ENCODE assay signal across 12 mouse cellular contexts in genomic region chr5:150207596-150207995, GRCm38 (mm10).
DNase-seq lines count a peak whose midpoint lies in the region; ATAC-seq and TF ChIP-seq lines count a peak whose summit lies in the region.
"Had no signal": no experiment of that assay in that cellular context is flagged by ENCODE, and none has a peak within 500 bp of the region (broad histone marks: within the 10 kb centered on the region; RNA-seq: fewer than 3 reads in every experiment).

No protein-coding gene starts in this region.

- no peaks in the 10 kb centered on the region for H3K9me3 ChIP-seq in kidney, embryonic 16.5 days (ENCODE audit: low read length)
- H3K9me3 ChIP-seq in intestine, embryonic 15.5 days: no peaks in the 10 kb centered on the region
- no peaks in the 10 kb centered on the region for H3K9me3 ChIP-seq in midbrain, embryonic 16.5 days (replicated peaks; ENCODE audit: control insufficient read depth, low read length, poor library complexity, severe bottlenecking)

- intact Hi-C loops in heart, postnatal 14 days (cut with DNase I): no loop called here

- H3K27me3 ChIP-seq in kidney, embryonic 16.5 days (ENCODE audit: insufficient read depth, low read length): no peaks in the 10 kb centered on the region
- no peaks in the 10 kb centered on the region for H3K27me3 ChIP-seq in kidney, adult 2 months (replicated peaks; ENCODE audit: control insufficient read depth, insufficient read depth, low read length)
- no peaks in the 10 kb centered on the region for H3K27me3 ChIP-seq in intestine, embryonic 15.5 days (replicated peaks)
- H3K27me3 ChIP-seq in midbrain, embryonic 16.5 days (ENCODE audit: control insufficient read depth, insufficient read depth, low read depth, low read length): no peaks in the 10 kb centered on the region

- TF ChIP-seq POLR2A in kidney, adult 2 months (IDR thresholded peaks at IDR 0.05; ENCODE audit: low read depth, low read length): no peak

- H3K4me1 ChIP-seq in kidney, embryonic 16.5 days (ENCODE audit: insufficient read depth, low read length): no peaks in the 10 kb centered on the region
- H3K4me1 ChIP-seq in kidney, adult 2 months (ENCODE audit: control insufficient read depth, insufficient read depth, low read length): no peaks in the 10 kb centered on the region
- H3K4me1 ChIP-seq in intestine, embryonic 15.5 days (replicated peaks): no peaks in the 10 kb centered on the region
- H3K4me1 ChIP-seq in midbrain, embryonic 16.5 days (ENCODE audit: control insufficient read depth, insufficient read depth, low read length): peaks cover 9% of the 10 kb centered on the region

- H3K4me3 ChIP-seq in kidney, embryonic 16.5 days (ENCODE audit: low read length): peak overlapping the region; percentile 1; the same call in 1 of the 2 replicates
- H3K4me3 ChIP-seq in kidney, adult 2 months (ENCODE audit: insufficient read depth, low read depth, low read length): no peak overlapping the region
- H3K4me3 ChIP-seq in intestine, embryonic 15.5 days (replicated peaks): 0 out of 2 replicates have a peak overlapping the region, but pooled peaks have one; percentile 2
- H3K4me3 ChIP-seq in midbrain, embryonic 16.5 days (ENCODE audit: low read depth, low read length): no peak overlapping the region
- H3K4me3 ChIP-seq: erythroblast, embryonic 14.5 days; layer of hippocampus, adult 2 months had no signal

- peak; percentile 79 for DNase-seq in heart, adult 11 months
- DNase-seq in heart, postnatal 14 days: no peak
- DNase-seq in kidney, adult 2 months: no peak
- no peak for DNase-seq in B cell, adult 2 months
- no peak for DNase-seq in left cerebral cortex, adult 18-20 months (ENCODE audit: low spot score in 2 of 2)
- DNase-seq: cerebellum, postnatal 25 days; right cerebral cortex, postnatal 4 days had no signal

- WGBS in kidney, embryonic 16.5 days: 50% methylated on average over 18 of the region's 18 CpGs
- 51% methylated on average over 18 of the region's 18 CpGs for WGBS in kidney, adult 2 months
- WGBS in intestine, embryonic 15.5 days: 32% methylated on average over 18 of the region's 18 CpGs
- 40% methylated on average over 18 of the region's 18 CpGs for WGBS in midbrain, embryonic 16.5 days

- no peak overlapping the region for H3K9ac ChIP-seq in kidney, embryonic 16.5 days (replicated peaks; ENCODE audit: low read length)
- H3K9ac ChIP-seq in intestine, embryonic 15.5 days: no peak overlapping the region
- H3K9ac ChIP-seq in midbrain, embryonic 16.5 days (ENCODE audit: low read depth, low read length): no peak overlapping the region

- TF ChIP-seq CTCF in kidney, adult 2 months (conservative IDR thresholded peaks at IDR 0.05; ENCODE audit: insufficient read depth, insufficient read length, low read depth, low read length): no peak

- no peaks in the 10 kb centered on the region for H3K36me3 ChIP-seq in kidney, embryonic 16.5 days (ENCODE audit: insufficient read depth, low read length)
- no peaks in the 10 kb centered on the region for H3K36me3 ChIP-seq in kidney, adult 2 months (ENCODE audit: control insufficient read depth, insufficient read depth, low read length)
- no peaks in the 10 kb centered on the region for H3K36me3 ChIP-seq in intestine, embryonic 15.5 days
- H3K36me3 ChIP-seq in midbrain, embryonic 16.5 days (ENCODE audit: control insufficient read depth, insufficient read depth, low read length): no peaks in the 10 kb centered on the region

- no peak for ATAC-seq in kidney, embryonic 16.5 days (ENCODE audit: low FRiP score, low TSS enrichment)
- ATAC-seq in intestine, embryonic 15.5 days: no peak
- ATAC-seq in midbrain, embryonic 16.5 days: no peak

- H3K27ac ChIP-seq in kidney, embryonic 16.5 days (ENCODE audit: low read length): no peak overlapping the region
- no peak overlapping the region for H3K27ac ChIP-seq in kidney, adult 2 months (ENCODE audit: insufficient read depth, low read depth, low read length)
- H3K27ac ChIP-seq in intestine, embryonic 15.5 days: no peak overlapping the region
- no peak overlapping the region for H3K27ac ChIP-seq in midbrain, embryonic 16.5 days (ENCODE audit: low read length)
- H3K27ac ChIP-seq: layer of hippocampus, adult 2 months had no signal

- H3K4me2 ChIP-seq in kidney, embryonic 16.5 days (replicated peaks; ENCODE audit: low read depth, low read length): peak overlapping the region; percentile 36
- peak overlapping the region; percentile 38 for H3K4me2 ChIP-seq in intestine, embryonic 15.5 days (replicated peaks)
- peak overlapping the region; percentile 34 for H3K4me2 ChIP-seq in midbrain, embryonic 16.5 days (ENCODE audit: low read length)

Comparison
In these comparisons a context has a peak if more than half of its experiments do, and no peak if none do; other contexts are left out.
1. H3K4me3 ChIP-seq: peak in kidney, embryonic 16.5 days (single experiment) and intestine, embryonic 15.5 days (single experiment); none in kidney, adult 2 months (single experiment) and midbrain, embryonic 16.5 days (single experiment).
2. Peak in every context shown above with its lines, with median percentiles within 50 percentile points of each other: H3K4me2 ChIP-seq.